Mouse (Mus musculus) cerebellum, adult 2 months (tissue): Measurements from ENCODE around the gene Tbc1d16.

Source experiments
- CTCF ChIP-seq: fragments of 200-500 bp; IDR thresholded peaks from 2 replicates; pipeline ENCODE4 v1.5.1; 2011; ENCODE audit warnings: low read depth, mild to moderate bottlenecking, control low read depth, low read length, moderate library complexity, borderline replicate concordance; ENCODE audit not compliant: insufficient read depth
- POLR2A ChIP-seq: fragments of 200-500 bp; IDR thresholded peaks from 2 replicates; pipeline ENCODE4 v1.6.1; 2011; ENCODE audit warnings: low read length, control low read depth, borderline replicate concordance; ENCODE audit not compliant: insufficient read depth

GRCm38 (mm10) chr11:119112721-119113120 is 115.6 kb downstream of the Tbc1d16 start:
- no peak for TF ChIP-seq POLR2A
- TF ChIP-seq CTCF: no peak
